Mouse (Mus musculus) central nervous system, embryonic 11.5 days (tissue): ENCODE measurements around the gene Tuba3a. TPM values are rescaled to one million over a fixed set of nuclear protein-coding genes. Genes with fewer than 3 reads are reported as not detected.

Experiments used
- polyA plus RNA-seq: library from polyadenylated mRNA; depleted of rRNA; stranded (reverse); fragments of >200 nt; gene quantifications from 2 replicates; pipeline ENCODE4 v1.2.3, GENCODE M21; 2012; rRNA removed

Tuba3a gene
- polyA plus RNA-seq, result 0.06 and 0.26 TPM in 2 replicates

DNA sequence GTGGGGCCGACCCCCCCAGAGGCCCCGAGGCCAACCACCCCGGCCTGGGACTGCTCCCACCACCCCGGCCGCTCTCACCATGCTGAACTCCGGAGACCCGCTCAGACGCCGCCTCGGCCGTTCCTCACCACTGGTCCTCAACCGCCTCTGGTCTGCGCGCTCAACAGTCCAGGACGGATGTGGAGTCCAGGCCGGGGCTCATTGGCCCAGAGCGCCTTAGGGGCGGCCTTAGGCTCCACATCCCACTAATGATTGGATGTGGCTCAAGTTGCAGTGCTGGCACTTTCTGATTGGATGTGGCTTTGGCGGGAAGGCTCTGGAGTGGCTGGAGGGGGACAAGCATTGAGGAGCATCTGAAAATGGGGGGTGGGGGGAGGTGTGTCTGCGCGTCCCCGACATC is at the start of gene Tuba3a:
TSS of gene Tuba3a (minus strand) at position 153 of the 400 bp plus-strand sequence.

DNA sequence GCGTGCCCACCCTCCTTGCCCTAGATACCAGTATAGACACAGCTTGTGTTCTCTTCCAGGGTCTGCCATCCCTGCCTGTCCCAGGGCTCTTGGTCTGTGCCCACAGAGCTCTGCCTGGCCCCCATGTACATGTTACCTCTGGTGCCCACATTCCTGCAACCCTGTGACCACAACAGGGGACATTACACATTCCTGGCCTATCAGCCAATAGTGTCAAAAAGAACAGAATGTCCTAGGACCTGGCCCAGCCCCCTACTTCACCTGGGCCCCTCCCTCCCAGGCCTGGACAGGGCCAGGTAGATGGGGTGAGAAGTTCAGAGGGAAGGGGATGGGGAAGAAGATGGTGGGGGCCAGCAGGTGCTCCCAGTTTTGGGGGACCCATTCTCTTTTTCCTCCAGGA is 34.5 kb upstream of the Tuba3a start, which contains the start of gene Scnn1a:
TSS of gene Scnn1a (plus strand) at position 337 of the 400 bp plus-strand sequence.

DNA sequence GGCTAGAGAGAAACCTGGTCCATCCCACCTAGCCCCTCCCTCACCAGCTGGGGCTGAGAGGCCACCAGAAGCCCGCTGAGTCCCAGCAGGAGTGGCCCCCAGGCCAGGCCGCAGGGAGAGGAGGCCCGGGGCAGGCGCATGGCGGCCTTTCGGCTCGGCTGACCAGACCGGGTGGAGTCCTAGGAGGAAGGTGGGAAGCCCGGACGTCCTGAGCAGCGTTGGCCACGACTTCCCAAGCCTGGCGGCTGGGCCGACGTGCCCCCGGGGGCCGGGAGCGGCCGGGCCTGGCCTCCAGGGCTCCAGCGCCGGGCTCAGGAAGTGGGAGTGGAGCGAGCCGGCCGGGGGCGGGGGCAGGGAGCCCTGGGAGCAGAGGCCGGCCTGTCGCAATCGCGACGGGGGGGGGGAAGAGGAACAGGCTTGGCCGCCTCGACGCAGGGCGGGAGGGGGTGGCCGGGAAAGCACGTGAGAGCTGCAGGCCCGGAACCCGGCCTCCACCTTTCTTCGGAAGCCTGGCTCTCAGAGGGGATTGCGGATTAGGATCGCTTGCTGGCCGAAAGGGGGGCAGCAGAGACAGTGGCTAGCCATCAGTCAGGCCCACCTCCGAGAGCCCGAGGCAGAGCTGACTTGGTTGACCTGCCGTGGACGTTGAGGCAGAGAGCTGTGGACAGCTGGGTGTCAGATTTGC is 27.8 kb upstream of the Tuba3a start, which contains the start of gene Ltbr:
TSS of gene Ltbr (minus strand) at position 340 of the 685 bp plus-strand sequence.

DNA sequence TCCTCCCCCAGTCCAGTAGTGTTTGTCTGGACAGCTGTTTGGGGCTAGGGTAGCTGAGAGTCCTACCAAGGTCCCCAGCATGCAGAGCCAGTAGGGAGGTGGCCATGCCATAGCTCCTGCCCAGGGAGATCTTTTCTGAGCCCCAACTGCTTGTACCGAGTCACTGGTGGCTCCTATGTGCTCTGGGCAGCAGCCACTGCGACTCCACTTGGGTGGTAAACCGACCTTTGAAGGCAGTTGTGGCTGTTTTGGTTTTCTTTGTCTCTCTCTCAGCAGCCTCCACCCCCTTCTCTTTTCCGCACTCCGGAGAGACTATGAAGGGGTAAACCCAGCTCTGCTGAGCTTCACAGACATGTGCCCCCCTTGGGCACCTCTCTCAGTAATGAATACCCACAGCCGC is 49.1 kb downstream of the Tuba3a start, which contains the start of gene Cd27:
TSS of gene Cd27 (minus strand) at position 229 of the 400 bp plus-strand sequence.

DNA sequence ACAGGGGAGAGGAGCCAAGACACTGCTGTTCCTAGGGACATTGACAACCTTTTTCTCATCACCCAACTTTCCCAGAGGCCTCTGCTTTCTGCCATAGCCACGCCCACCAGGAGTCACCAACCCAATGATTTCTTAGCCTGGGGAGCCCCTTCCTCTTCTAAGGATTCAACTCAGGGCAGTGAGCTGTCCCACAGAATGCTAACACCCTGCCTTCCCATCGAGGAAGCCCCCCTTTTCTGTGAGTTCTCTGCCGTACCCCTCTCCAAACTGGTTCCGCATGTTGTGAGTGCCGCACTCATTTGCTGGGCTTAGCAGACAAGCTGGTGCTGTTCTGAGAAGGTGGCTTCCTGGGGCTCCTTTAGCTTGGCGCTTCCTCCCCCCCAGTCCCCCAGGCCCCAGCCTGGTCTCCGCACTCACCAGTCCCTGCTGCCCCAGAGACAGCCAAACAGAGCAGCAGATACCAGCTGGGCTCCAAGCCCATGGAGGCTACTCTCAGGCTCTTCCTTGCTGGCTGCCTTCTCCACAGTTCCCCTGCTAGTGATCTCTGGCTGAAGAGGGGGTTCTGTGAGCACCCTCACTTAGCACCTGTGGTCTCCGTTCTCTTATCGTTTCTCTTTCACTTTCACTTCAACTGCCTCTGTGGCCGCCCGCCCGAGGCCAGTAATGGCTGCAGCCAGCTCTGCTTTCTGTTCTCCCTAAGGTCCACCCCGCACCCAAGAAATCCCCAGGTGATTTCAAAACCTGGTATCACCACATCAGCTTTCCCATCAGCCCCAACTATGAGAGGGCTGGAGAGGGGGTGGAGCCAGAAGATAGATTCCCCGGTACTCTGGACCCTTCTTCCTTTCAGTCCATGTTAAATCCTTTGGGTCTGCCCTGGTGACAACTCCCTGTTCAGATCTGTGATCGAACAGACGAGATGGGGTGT is 54.5 kb downstream of the Tuba3a start, which contains the start of gene Tapbpl:
TSS of gene Tapbpl (minus strand) at position 744 of the 928 bp plus-strand sequence.

Other genes starting within 250 kb of the Tuba3a start
- 130 and 145 TPM in 2 replicates for gene Ing4, start 246.3 kb downstream of the Tuba3a start, polyA plus RNA-seq
- 25.3 and 37.8 TPM in 2 replicates for gene Acrbp, start 236.4 kb downstream of the Tuba3a start, polyA plus RNA-seq
- 0.22 and 0.24 TPM in 2 replicates for gene Lpar5, start 218.1 kb downstream of the Tuba3a start, polyA plus RNA-seq
- 164 and 215 TPM in 2 replicates for gene Chd4, start 190.1 kb downstream of the Tuba3a start, polyA plus RNA-seq
- 45.9 and 58.2 TPM in 2 replicates for gene Nop2, start 154.1 kb downstream of the Tuba3a start, polyA plus RNA-seq
- gene Iffo1, start 140.8 kb downstream of the Tuba3a start, polyA plus RNA-seq, result 26.0 and 30.3 TPM in 2 replicates
- gene Gapdh, start 119.6 kb downstream of the Tuba3a start, polyA plus RNA-seq, result 3,932 and 4,365 TPM in 2 replicates
- gene Ncapd2, start 94.3 kb downstream of the Tuba3a start, polyA plus RNA-seq, result 349 and 495 TPM in 2 replicates
- gene Mrpl51, start 94.2 kb downstream of the Tuba3a start, polyA plus RNA-seq, result 84.9 and 134 TPM in 2 replicates
- 10.6 and 11.9 TPM in 2 replicates for gene Vamp1, start 70.5 kb downstream of the Tuba3a start, polyA plus RNA-seq
- 1.1 and 1.3 TPM in 2 replicates for gene Tapbpl, start 54.2 kb downstream of the Tuba3a start, polyA plus RNA-seq
- gene Cd27, start 49.0 kb downstream of the Tuba3a start, polyA plus RNA-seq, result 0.18 and 0.21 TPM in 2 replicates
- gene Ltbr, start 27.8 kb upstream of the Tuba3a start, polyA plus RNA-seq, result 15.1 and 22.4 TPM in 2 replicates
- gene Scnn1a, start 34.6 kb upstream of the Tuba3a start, polyA plus RNA-seq, result 0.61 and 1.2 TPM in 2 replicates
- gene Tnfrsf1a, start 63.3 kb upstream of the Tuba3a start, polyA plus RNA-seq, result 20.2 and 32.1 TPM in 2 replicates
- 0.12 and 0.14 TPM in 2 replicates for gene Plekhg6, start 94.8 kb upstream of the Tuba3a start, polyA plus RNA-seq
- 21.6 and 30.2 TPM in 2 replicates for gene Cd9, start 208.7 kb upstream of the Tuba3a start, polyA plus RNA-seq